ENCODE assay signal across 10 mouse cellular contexts in the genomic region with DNA sequence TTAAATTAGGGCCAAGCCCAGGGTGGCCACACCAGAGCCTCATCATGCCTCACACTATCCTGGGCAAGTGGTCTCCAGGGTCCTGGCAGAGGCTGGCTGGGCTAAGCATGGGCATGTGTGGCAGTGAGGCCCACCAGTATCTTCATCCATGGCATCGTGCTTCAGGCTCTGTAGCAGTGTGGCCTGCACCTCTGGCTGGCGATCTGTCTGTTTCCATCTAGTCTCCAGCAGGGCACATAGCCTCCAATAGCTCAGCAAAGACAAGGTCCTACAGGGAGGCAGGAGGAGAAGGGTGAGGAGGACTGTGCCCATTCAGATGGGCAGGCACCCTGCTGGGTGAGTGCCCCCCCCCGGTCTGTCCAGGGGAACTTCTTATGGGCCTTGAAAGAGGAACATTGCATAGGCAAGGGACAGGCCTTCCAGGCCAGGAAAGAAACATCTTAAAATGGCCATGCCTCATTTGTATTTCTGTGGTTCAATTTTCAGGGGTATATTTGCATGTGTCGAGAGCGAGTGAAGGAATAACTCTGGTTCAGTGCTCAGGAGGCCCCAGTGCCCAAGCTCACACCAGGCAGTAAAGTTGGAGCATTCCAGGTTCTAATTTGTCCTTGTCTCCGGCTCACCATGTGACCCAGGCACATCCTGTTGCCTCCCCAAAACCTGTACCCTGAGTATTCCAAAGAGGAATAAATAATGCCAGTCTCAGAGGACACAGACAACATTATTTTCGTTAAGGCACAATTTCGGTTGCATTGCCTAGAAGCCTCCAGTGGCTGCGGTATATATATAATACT.
DNase-seq lines count a peak whose midpoint lies in the region; ATAC-seq and TF ChIP-seq lines count a peak whose summit lies in the region.
"Had no signal": no experiment of that assay in that cellular context is flagged by ENCODE, and none has a peak within 500 bp of the region (broad histone marks: within the 10 kb centered on the region; RNA-seq: fewer than 3 reads in every experiment).

No protein-coding gene starts in this region.

- WGBS in lung, embryonic 15.5 days: 82% methylated on average over 9 of the region's 9 CpGs
- WGBS in hindbrain, postnatal 0 days: 36% methylated on average over 9 of the region's 9 CpGs
- 13% methylated on average over 9 of the region's 9 CpGs for WGBS in small intestine, adult 2 months

- peak; percentile 17 for DNase-seq in gastrocnemius, adult 2 months
- no peak for DNase-seq in gastrocnemius, adult 8-10 months (ENCODE audit: low spot score in 2 of 2)
- DNase-seq in lung, postnatal 25 days (ENCODE audit: low spot score): no peak
- no peak for DNase-seq in hindbrain, postnatal 0 days (ENCODE audit: low spot score)
- no peak for DNase-seq in right cerebral cortex, postnatal 4 days
- DNase-seq in urinary bladder, postnatal 14 days (ENCODE audit: low spot score): no peak
- DNase-seq: cerebellum, adult 11-12 months had no signal

- H3K4me2 ChIP-seq in lung, embryonic 15.5 days: peak overlapping the region; percentile 87
- peak overlapping the region; percentile 74 for H3K4me2 ChIP-seq in hindbrain, postnatal 0 days (ENCODE audit: low read depth, low read length)

- ATAC-seq in lung, embryonic 15.5 days (ENCODE audit: borderline replicate concordance, extremely low read depth, low FRiP score, low TSS enrichment): no peak
- ATAC-seq in hindbrain, postnatal 0 days: no peak

- H3K27me3 ChIP-seq in lung, embryonic 15.5 days: no peaks in the 10 kb centered on the region
- H3K27me3 ChIP-seq in hindbrain, postnatal 0 days (ENCODE audit: insufficient read depth, low read length): no peaks in the 10 kb centered on the region
- H3K27me3 ChIP-seq in small intestine, adult 2 months (ENCODE audit: control insufficient read depth, insufficient read depth, low read length): no peaks in the 10 kb centered on the region

- peak overlapping the region; percentile 33 for H3K9ac ChIP-seq in lung, embryonic 15.5 days
- peak overlapping the region; percentile 96 for H3K9ac ChIP-seq in hindbrain, postnatal 0 days (replicated peaks; ENCODE audit: low read length)

- peak overlapping the region; percentile 98 for H3K4me3 ChIP-seq in gastrocnemius, adult 2 months
- H3K4me3 ChIP-seq in lung, embryonic 15.5 days: peak overlapping the region; percentile 81
- H3K4me3 ChIP-seq in hindbrain, postnatal 0 days (ENCODE audit: low read length): peak overlapping the region; percentile 94
- H3K4me3 ChIP-seq in small intestine, adult 2 months (ENCODE audit: low read depth, low read length): peak overlapping the region; percentile 70

- peak overlapping the region; percentile 96 for H3K27ac ChIP-seq in gastrocnemius, adult 2 months
- no peak overlapping the region for H3K27ac ChIP-seq in lung, embryonic 15.5 days
- peak overlapping the region; percentile 100 for H3K27ac ChIP-seq in hindbrain, postnatal 0 days
- H3K27ac ChIP-seq in small intestine, adult 2 months (ENCODE audit: insufficient read depth, low read depth, low read length): peak overlapping the region; percentile 72
- H3K27ac ChIP-seq: macrophage had no signal

- no peak for TF ChIP-seq POLR2A in small intestine, adult 2 months (IDR thresholded peaks at IDR 0.05; ENCODE audit: low read depth, low read length)

- H3K9me3 ChIP-seq in lung, embryonic 15.5 days: no peaks in the 10 kb centered on the region
- H3K9me3 ChIP-seq in hindbrain, postnatal 0 days (ENCODE audit: low read length): no peaks in the 10 kb centered on the region

- intact Hi-C loops in gastrocnemius, adult 2 months (cut with DNase I): loop anchor here (5.0 kb wide), 2 partner anchors 33 to 62 kb away; no protein-coding TSS in a partner anchor

- no peak for TF ChIP-seq CTCF in gastrocnemius, adult 2 months (IDR thresholded peaks at IDR 0.05)
- TF ChIP-seq CTCF in hindbrain, postnatal 0 days (IDR thresholded peaks at IDR 0.05; ENCODE audit: low read depth): no peak
- no peak for TF ChIP-seq CTCF in small intestine, adult 2 months (IDR thresholded peaks at IDR 0.05; ENCODE audit: extremely low read depth, insufficient read length, insufficient replicate concordance, low read depth, low read length)

- H3K36me3 ChIP-seq in lung, embryonic 15.5 days: peaks cover 16% of the 10 kb centered on the region; the same call in 1 of the 2 replicates
- H3K36me3 ChIP-seq in hindbrain, postnatal 0 days (ENCODE audit: insufficient read depth, low read length): no peaks in the 10 kb centered on the region
- H3K36me3 ChIP-seq in small intestine, adult 2 months (ENCODE audit: control insufficient read depth, insufficient read depth, low read length): peaks cover 17% of the 10 kb centered on the region

- peaks cover 59% of the 10 kb centered on the region for H3K4me1 ChIP-seq in lung, embryonic 15.5 days
- H3K4me1 ChIP-seq in hindbrain, postnatal 0 days (ENCODE audit: insufficient read depth, low read length): peaks cover 26% of the 10 kb centered on the region; the same call in 1 of the 2 replicates
- H3K4me1 ChIP-seq in small intestine, adult 2 months (ENCODE audit: control insufficient read depth, insufficient read depth, insufficient read length, low read length): peaks cover 32% of the 10 kb centered on the region
